Comparison of ENCODE assay signal across 21 mouse cellular contexts in the genomic region with DNA sequence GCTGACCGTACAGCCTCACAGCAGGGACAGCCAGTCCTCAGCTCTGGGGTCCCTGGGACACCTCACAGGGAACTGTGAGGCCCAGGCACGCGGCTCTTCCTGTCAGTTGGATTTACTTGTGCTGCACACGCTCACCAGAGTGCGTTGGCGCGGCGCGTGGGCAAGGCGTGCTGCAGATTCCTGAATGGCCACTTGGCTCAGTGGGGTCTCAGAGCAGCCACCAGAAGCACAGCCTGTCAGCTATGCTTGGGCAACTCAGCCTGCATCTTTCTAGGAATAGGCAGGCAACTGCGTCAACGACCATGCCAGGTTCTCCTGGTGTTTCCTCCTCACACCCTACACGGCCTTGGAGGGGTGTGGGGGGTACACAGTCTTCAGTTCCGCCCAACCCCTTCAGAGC. TPM values are rescaled to one million over a fixed set of nuclear protein-coding genes. Genes with fewer than 3 reads are reported as not detected.
A peak's percentile ranks its signal among the peaks of the same experiment; 100 is the strongest.
DNase-seq lines count a peak whose midpoint lies in the region; ATAC-seq and TF ChIP-seq lines count a peak whose summit lies in the region.
"Had no signal": no experiment of that assay in that cellular context is flagged by ENCODE, and none has a peak within 500 bp of the region (broad histone marks: within the 10 kb centered on the region; RNA-seq: fewer than 3 reads in every experiment).

No protein-coding gene starts in this region.

- TF ChIP-seq CTCF in gastrocnemius, adult 2 months (IDR thresholded peaks at IDR 0.05) = no peak

- H3K4me2 ChIP-seq in midbrain, embryonic 13.5 days (replicated peaks) = no peak overlapping the region
- no peak overlapping the region for H3K4me2 ChIP-seq in midbrain, embryonic 11.5 days
- H3K4me2 ChIP-seq: embryonic facial prominence, embryonic 12.5 days; forebrain, embryonic 12.5 days; heart, embryonic 11.5 days; limb, embryonic 12.5 days; liver, embryonic 15.5 days; neural tube, embryonic 12.5 days had no signal

- no peaks in the 10 kb centered on the region for H3K36me3 ChIP-seq in midbrain, embryonic 13.5 days
- H3K36me3 ChIP-seq in midbrain, embryonic 11.5 days (ENCODE audit: control insufficient read depth, insufficient read depth, low read length) = no peaks in the 10 kb centered on the region
- H3K36me3 ChIP-seq: embryonic facial prominence, embryonic 12.5 days; forebrain, embryonic 12.5 days; limb, embryonic 12.5 days; liver, embryonic 15.5 days; neural tube, embryonic 12.5 days had no signal

- H3K4me3 ChIP-seq in gastrocnemius, adult 2 months = no peak overlapping the region
- H3K4me3 ChIP-seq in midbrain, embryonic 13.5 days (replicated peaks) = no peak overlapping the region
- H3K4me3 ChIP-seq in midbrain, embryonic 11.5 days (ENCODE audit: low read depth, low read length) = no peak overlapping the region
- H3K4me3 ChIP-seq: embryonic facial prominence, embryonic 12.5 days; forebrain, embryonic 12.5 days; limb, embryonic 12.5 days; liver, embryonic 15.5 days; neural tube, embryonic 12.5 days had no signal

- 0 out of 2 replicates have a peak overlapping the region, but pooled peaks have one; percentile 1 for H3K9ac ChIP-seq in midbrain, embryonic 13.5 days (replicated peaks)
- H3K9ac ChIP-seq in midbrain, embryonic 11.5 days (ENCODE audit: low read length) = no peak overlapping the region
- H3K9ac ChIP-seq: embryonic facial prominence, embryonic 12.5 days; forebrain, embryonic 12.5 days; limb, embryonic 12.5 days; liver, embryonic 15.5 days; neural tube, embryonic 12.5 days had no signal

- intact Hi-C loops in gastrocnemius, adult 2 months (cut with DNase I) = loop anchor here (5.0 kb wide), 1 partner anchor 40 kb away; no protein-coding TSS in a partner anchor
- intact Hi-C loops in left cerebral cortex, postnatal 4 days (cut with DNase I) = no loop called here
- intact Hi-C loops in left cerebral cortex, postnatal 36 days (cut with DNase I) = no loop called here

- H3K4me1 ChIP-seq in midbrain, embryonic 13.5 days (replicated peaks) = peaks cover 28% of the 10 kb centered on the region
- H3K4me1 ChIP-seq in midbrain, embryonic 11.5 days (ENCODE audit: control insufficient read depth, insufficient read depth, low read length) = peaks cover 3% of the 10 kb centered on the region; the same call in 1 of the 2 replicates

- H3K27ac ChIP-seq in gastrocnemius, adult 2 months = peak overlapping the region; percentile 8; the same call in 1 of the 2 replicates
- 0 out of 2 replicates have a peak overlapping the region, but pooled peaks have one; percentile 35 for H3K27ac ChIP-seq in midbrain, embryonic 13.5 days
- no peak overlapping the region for H3K27ac ChIP-seq in midbrain, embryonic 11.5 days (ENCODE audit: low read depth, low read length)
- H3K27ac ChIP-seq: embryonic facial prominence, embryonic 12.5 days; forebrain, embryonic 12.5 days; kidney, postnatal 0 days; limb, embryonic 12.5 days; liver, embryonic 15.5 days; neural tube, embryonic 12.5 days had no signal

- no peak for ATAC-seq in midbrain, embryonic 13.5 days
- no peak for ATAC-seq in midbrain, embryonic 11.5 days (ENCODE audit: low FRiP score)

- WGBS in midbrain, embryonic 13.5 days = 79% methylated on average over 14 of the region's 14 CpGs
- 74% methylated on average over 14 of the region's 14 CpGs for WGBS in midbrain, embryonic 11.5 days

- H3K27me3 ChIP-seq in midbrain, embryonic 13.5 days = no peaks in the 10 kb centered on the region
- no peaks in the 10 kb centered on the region for H3K27me3 ChIP-seq in midbrain, embryonic 11.5 days (ENCODE audit: control insufficient read depth, insufficient read depth, low read length)
- H3K27me3 ChIP-seq: embryonic facial prominence, embryonic 12.5 days; forebrain, embryonic 12.5 days; limb, embryonic 12.5 days; liver, embryonic 15.5 days; neural tube, embryonic 12.5 days had no signal

- DNase-seq in gastrocnemius, adult 2 months = no peak
- no peak for DNase-seq in gastrocnemius, postnatal 25 days
- DNase-seq in left cerebral cortex, postnatal 4 days = peak; percentile 37
- no peak for DNase-seq in left cerebral cortex, postnatal 36 days (ENCODE audit: low spot score in 2 of 2)
- no peak for DNase-seq in midbrain, embryonic 11.5 days (ENCODE audit: low spot score, missing footprints)
- no peak for DNase-seq in spleen, postnatal 10 days (ENCODE audit: low spot score in 2 of 2)
- DNase-seq: adrenal gland, postnatal 36 days; cerebellum, adult 9-11 months; kidney, adult 2 months; lung, postnatal 10 days; midbrain, embryonic 14.5 days; right cerebral cortex, adult 18-20 months; right cerebral cortex, postnatal 4 days had no signal

- no peaks in the 10 kb centered on the region for H3K9me3 ChIP-seq in midbrain, embryonic 13.5 days
- no peaks in the 10 kb centered on the region for H3K9me3 ChIP-seq in midbrain, embryonic 11.5 days (ENCODE audit: control insufficient read depth, low read length)
- H3K9me3 ChIP-seq: embryonic facial prominence, embryonic 12.5 days; forebrain, embryonic 12.5 days; limb, embryonic 12.5 days; liver, embryonic 15.5 days; neural tube, embryonic 12.5 days had no signal

RNA-seq across cellular contexts. Expression of gene Fance, which starts 36.1 kb away (rescaled TPM):
- total RNA-seq in gastrocnemius, adult 2 months (2021) = 10 to 100 TPM in 1 of 2 experiments, 1 to 10 TPM in 1; 9.4 to 11.2 TPM
- 10 to 100 TPM in 1 of 2 experiments, 1 to 10 TPM in 1; 9.2 to 11.6 TPM for total RNA-seq in gastrocnemius, postnatal 25 days (2021)
- total RNA-seq in left cerebral cortex, postnatal 4 days (2021) = 10 to 100 TPM; 28.9 to 29.0 TPM
- 10 to 100 TPM; 21.6 to 29.5 TPM for total RNA-seq in left cerebral cortex, postnatal 36 days (2021)
- polyA plus RNA-seq in midbrain, embryonic 13.5 days (2015; fragmentation: Nextera tagmentation; extraction: Ambion mirVana) = 20.2 and 26.9 TPM in 2 replicates
- polyA plus RNA-seq in midbrain, embryonic 11.5 days (2014; fragmentation: Nextera tagmentation; extraction: Ambion mirVana) = 18.5 and 19.5 TPM in 2 replicates

RNA-seq across cellular contexts. Expression of gene Ppard, which starts 44.7 kb away (rescaled TPM):
- total RNA-seq in gastrocnemius, adult 2 months (2021) = 10 to 100 TPM; 29.1 to 30.7 TPM
- total RNA-seq in gastrocnemius, postnatal 25 days (2021) = 10 to 100 TPM; 29.1 to 30.2 TPM
- total RNA-seq in left cerebral cortex, postnatal 4 days (2021) = 10 to 100 TPM; 17.4 to 19.0 TPM
- total RNA-seq in left cerebral cortex, postnatal 36 days (2021) = 10 to 100 TPM; 28.7 to 30.2 TPM
- 0.84 and 1.4 TPM in 2 replicates for polyA plus RNA-seq in midbrain, embryonic 13.5 days (2015; fragmentation: Nextera tagmentation; extraction: Ambion mirVana)
- polyA plus RNA-seq in midbrain, embryonic 11.5 days (2014; fragmentation: Nextera tagmentation; extraction: Ambion mirVana) = 1.7 and 1.8 TPM in 2 replicates

RNA-seq across cellular contexts. Expression of gene Rpl10a, which starts 51.0 kb away (rescaled TPM):
- total RNA-seq in gastrocnemius, adult 2 months (2021) = 100 to 1,000 TPM; 382 to 410 TPM
- total RNA-seq in gastrocnemius, postnatal 25 days (2021) = 100 to 1,000 TPM; 364 to 390 TPM
- total RNA-seq in left cerebral cortex, postnatal 4 days (2021) = 100 to 1,000 TPM; 646 to 664 TPM
- total RNA-seq in left cerebral cortex, postnatal 36 days (2021) = 100 to 1,000 TPM; 289 to 354 TPM
- polyA plus RNA-seq in midbrain, embryonic 13.5 days (2015; fragmentation: Nextera tagmentation; extraction: Ambion mirVana) = 382 and 387 TPM in 2 replicates
- polyA plus RNA-seq in midbrain, embryonic 11.5 days (2014; fragmentation: Nextera tagmentation; extraction: Ambion mirVana) = 465 and 471 TPM in 2 replicates
